Mouse (Mus musculus) ES-CJ7 (cell line): ENCODE data around the gene Cds2.
"Not testable (repeated sequence)": the region's sequence is repeated elsewhere in the genome, so short reads cannot be mapped to it uniquely, and the experiment has no call there.

Source experiments
- DNase-seq: peaks from one replicate; pipeline ENCODE4 v3.0.0; 2011; ENCODE audit warnings: low read depth, low spot score

Cds2 gene

GRCm38 (mm10) chr2:132265196-132265595, 2.2 kb downstream of the Cds2 start:
- no peak for DNase-seq

- no peak for DNase-seq
Observed at GRCm38 (mm10) chr2:132266086-132266485, 3.1 kb downstream of the Cds2 start.

GRCm38 (mm10) chr2:132269217-132269616, 6.3 kb downstream of the Cds2 start:
- DNase-seq = no peak

GRCm38 (mm10) chr2:132270331-132270951, 7.5 kb downstream of the Cds2 start:
- DNase-seq = no peak

- DNase-seq = no peak
Observed at GRCm38 (mm10) chr2:132272694-132273389, 9.9 kb downstream of the Cds2 start.

- DNase-seq = peak; percentile 50
Observed at GRCm38 (mm10) chr2:132275527-132275926, 12.6 kb downstream of the Cds2 start.

GRCm38 (mm10) chr2:132276249-132276648, 13.3 kb downstream of the Cds2 start:
- no peak for DNase-seq

- no peak for DNase-seq
Observed at GRCm38 (mm10) chr2:132278273-132278853, 15.4 kb downstream of the Cds2 start.

- DNase-seq = no peak
Observed at GRCm38 (mm10) chr2:132279336-132279882, 16.5 kb downstream of the Cds2 start.

- no peak for DNase-seq
Observed at GRCm38 (mm10) chr2:132279978-132280377, 17.0 kb downstream of the Cds2 start.

- DNase-seq = no peak
Observed at GRCm38 (mm10) chr2:132280518-132281120, 17.7 kb downstream of the Cds2 start.

GRCm38 (mm10) chr2:132281560-132282452, 18.9 kb downstream of the Cds2 start:
- no peak for DNase-seq

GRCm38 (mm10) chr2:132282453-132283174, 19.7 kb downstream of the Cds2 start:
- DNase-seq = peak; percentile 36

GRCm38 (mm10) chr2:132283236-132284070, 20.5 kb downstream of the Cds2 start:
- DNase-seq = peak; percentile 60

GRCm38 (mm10) chr2:132284492-132285139, 21.7 kb downstream of the Cds2 start:
- no peak for DNase-seq

- DNase-seq = not testable (repeated sequence)
Observed at GRCm38 (mm10) chr2:132285722-132286121, 22.8 kb downstream of the Cds2 start.

GRCm38 (mm10) chr2:132286376-132287076, 23.6 kb downstream of the Cds2 start:
- peak; percentile 87 for DNase-seq

- DNase-seq = not testable (repeated sequence)
Observed at GRCm38 (mm10) chr2:132289213-132289612, 26.3 kb downstream of the Cds2 start.
